Mouse (Mus musculus) megakaryocyte-erythroid progenitor cell, adult 5-6 weeks (primary cell): ENCODE data around the gene Psmc3. TPM values are rescaled to one million over a fixed set of nuclear protein-coding genes. Genes with fewer than 3 reads are reported as not detected.
"Not testable (repeated sequence)": the region's sequence is repeated elsewhere in the genome, so short reads cannot be mapped to it uniquely, and the experiment has no call there.

ENCODE experiments used
- ATAC-seq: replicated peaks from 2 replicates; pipeline ENCODE4 v1.8.0; 2016; ENCODE audit warnings: mild to moderate bottlenecking, inconsistent platforms; ENCODE audit not compliant: severe bottlenecking, poor library complexity, low FRiP score, low TSS enrichment
- total RNA-seq, 2 experiments: library from RNA; stranded (forward) in 1 of 2; stranded (reverse) in 1 of 2; fragments of 200-1000, 215-1000 nt in 1 of 2; fragments of >200 nt in 1 of 2; fragmentation: Nextera tagmentation in 1 of 2; gene quantifications; 2 replicates each; pipeline ENCODE4 v1.2.3; 2014 to 2017

Gene Psmc3
- total RNA-seq, 2 experiments from 2014 or later, result 200 to 355 TPM

DNA sequence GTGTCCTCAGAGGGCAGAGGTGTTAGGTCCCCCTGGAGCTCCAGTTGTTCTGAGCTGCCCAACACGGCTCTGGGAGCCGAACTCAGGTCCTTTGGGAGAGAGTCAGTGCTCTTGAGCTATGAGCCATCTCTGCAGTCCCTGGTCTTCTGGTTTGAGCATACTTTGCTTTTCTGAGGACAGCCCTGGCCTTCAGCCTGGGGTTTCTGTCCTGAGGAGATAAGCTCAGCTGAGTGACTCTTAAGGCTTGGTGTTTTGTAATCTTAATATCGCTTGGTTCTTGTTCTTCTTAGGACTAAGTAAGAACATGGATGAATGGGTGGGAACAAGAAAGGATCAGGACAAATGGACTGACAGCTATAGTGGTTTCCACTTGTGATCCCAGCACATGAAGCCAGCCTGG is 54.3 kb downstream of the Psmc3 start:
- peak; percentile 64 for ATAC-seq

GRCm38 (mm10) chr2:91109241-91109640 is 55.4 kb downstream of the Psmc3 start:
- ATAC-seq, result no peak

DNA sequence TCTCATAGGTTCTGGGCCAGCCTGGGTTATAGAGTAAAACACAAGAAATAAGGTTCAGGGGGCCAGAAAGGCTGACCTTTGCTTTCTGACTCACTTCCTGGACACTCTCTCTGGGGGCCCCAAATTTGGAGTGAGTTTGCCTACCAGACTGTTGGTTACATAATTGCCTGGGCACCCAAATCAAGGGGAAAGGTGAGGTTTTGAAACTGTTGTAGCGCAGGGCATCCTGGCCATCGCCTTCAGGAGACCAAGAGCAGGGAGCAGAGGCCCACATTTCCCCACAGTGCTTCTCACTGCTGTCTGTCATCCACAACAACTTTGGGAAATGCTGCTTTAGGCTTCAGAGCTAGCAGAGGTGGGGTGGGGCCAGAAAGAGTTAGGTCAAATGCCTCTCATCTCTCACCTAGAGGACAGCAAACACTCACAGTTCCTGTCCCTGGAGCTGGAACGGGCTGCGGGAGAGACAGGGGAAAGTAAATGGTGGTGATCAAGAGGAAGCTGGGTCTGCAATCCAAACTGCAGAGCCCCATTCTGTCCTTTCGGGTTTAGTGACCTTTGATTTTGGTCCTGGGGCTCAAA is 56.1 kb downstream of the Psmc3 start:
- ATAC-seq, result no peak

- no peak for ATAC-seq
These were observed 56.6 kb downstream of the Psmc3 start for GRCm38 (mm10) chr2:91110429-91110828.

- ATAC-seq, result not testable (repeated sequence)
These were observed 58.0 kb downstream of the Psmc3 start for GRCm38 (mm10) chr2:91111832-91112231.

GRCm38 (mm10) chr2:91112491-91112890 is 58.7 kb downstream of the Psmc3 start:
- no peak for ATAC-seq

- ATAC-seq, result no peak
These were observed 59.5 kb downstream of the Psmc3 start for GRCm38 (mm10) chr2:91113334-91113733.

DNA sequence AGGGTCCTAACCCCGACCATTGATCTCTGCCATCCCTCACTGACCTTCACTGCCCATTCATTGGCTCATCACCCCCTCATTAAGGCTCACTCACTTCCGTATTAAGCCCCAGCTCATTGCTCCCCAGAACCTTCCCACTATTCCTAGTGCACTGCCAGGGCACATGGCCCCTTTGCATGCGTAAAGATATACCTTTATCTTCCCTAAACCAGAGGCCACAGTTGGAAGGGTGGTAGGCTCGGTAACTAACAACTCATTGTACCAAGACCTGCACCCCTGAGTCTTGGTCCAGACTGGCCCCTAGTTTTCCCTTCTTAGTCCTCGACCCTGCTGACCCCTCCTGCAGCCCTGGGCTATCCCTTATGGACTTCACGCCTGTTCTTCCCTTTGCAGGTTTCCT is 60.0 kb downstream of the Psmc3 start:
- no peak for ATAC-seq

DNA sequence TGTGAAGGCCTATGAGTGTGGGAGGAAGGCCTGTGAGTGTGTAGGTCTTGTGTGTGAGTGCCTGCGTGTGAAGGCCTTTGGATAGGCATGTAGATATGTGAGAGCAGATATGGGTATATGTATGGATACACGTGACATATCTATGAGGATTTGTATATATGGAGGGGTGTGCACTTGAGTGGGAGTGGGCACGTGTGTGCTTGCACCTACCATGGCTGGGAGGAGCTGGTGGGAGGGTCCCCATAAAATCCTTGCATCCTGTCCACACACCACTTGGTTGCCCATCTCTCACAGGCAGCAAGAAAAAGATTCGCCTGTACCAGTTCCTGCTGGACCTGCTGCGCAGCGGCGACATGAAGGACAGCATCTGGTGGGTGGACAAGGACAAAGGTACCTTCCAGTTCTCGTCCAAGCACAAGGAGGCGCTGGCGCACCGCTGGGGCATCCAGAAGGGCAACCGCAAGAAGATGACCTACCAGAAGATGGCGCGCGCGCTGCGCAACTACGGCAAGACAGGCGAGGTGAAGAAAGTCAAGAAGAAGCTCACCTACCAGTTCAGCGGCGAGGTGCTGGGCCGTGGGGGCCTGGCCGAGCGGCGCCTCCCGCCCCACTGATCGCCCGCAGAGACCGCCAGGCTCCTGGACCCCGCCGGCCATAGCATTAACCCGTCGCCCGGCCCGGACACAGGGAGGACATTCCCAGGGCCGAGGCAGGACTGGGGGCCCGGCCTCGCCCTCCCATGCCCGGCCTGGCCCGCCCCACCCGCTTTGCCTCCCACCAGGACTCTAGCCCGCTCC is 61.2 kb downstream of the Psmc3 start:
- peak; percentile 53; the same call in 1 of the 2 replicates for ATAC-seq

DNA sequence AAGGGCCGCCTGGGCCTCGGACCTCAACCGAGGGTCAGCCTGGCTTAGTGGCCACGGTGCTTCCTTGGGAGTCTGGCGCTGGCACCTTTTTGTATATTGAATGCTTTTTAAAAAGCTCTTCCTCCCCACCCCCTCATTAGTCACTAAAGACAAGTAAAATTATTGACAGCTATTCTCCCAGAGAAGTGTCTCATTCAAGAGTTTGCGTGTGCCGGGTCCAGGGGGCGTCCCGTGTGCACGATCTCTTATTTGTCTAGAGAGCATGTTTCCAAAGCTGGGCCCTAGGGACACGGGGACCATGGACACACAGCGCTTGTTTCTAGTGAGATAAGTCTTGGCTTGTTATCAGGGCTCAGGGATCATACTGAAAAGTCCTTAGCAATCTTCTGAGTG is 61.8 kb downstream of the Psmc3 start:
- no peak for ATAC-seq

Other genes with a start within 250 kb of the Psmc3 start
- 145 and 167 TPM in 2 replicates for gene Mtch2, start 206.9 kb upstream of the Psmc3 start, total RNA-seq (2014; fragmentation: Nextera tagmentation)
- gene Mtch2, start 206.9 kb upstream of the Psmc3 start, total RNA-seq (2017), result 159 and 166 TPM in 2 replicates
- not detected in 2 replicates for gene C1qtnf4, start 168.1 kb upstream of the Psmc3 start, total RNA-seq (2014; fragmentation: Nextera tagmentation)
- not detected in 2 replicates for gene C1qtnf4, start 168.1 kb upstream of the Psmc3 start, total RNA-seq (2017)
- gene Kbtbd4, start 149.3 kb upstream of the Psmc3 start, total RNA-seq (2014; fragmentation: Nextera tagmentation), result 14.3 and 18.7 TPM in 2 replicates
- gene Kbtbd4, start 149.3 kb upstream of the Psmc3 start, total RNA-seq (2017), result 28.6 and 32.0 TPM in 2 replicates
- gene Ndufs3, start 149.2 kb upstream of the Psmc3 start, total RNA-seq (2014; fragmentation: Nextera tagmentation), result 200 and 247 TPM in 2 replicates
- 96.1 and 109 TPM in 2 replicates for gene Ndufs3, start 149.2 kb upstream of the Psmc3 start, total RNA-seq (2017)
- 82.1 and 92.9 TPM in 2 replicates for gene Celf1, start 113.6 kb upstream of the Psmc3 start, total RNA-seq (2014; fragmentation: Nextera tagmentation)
- 57.9 and 75.2 TPM in 2 replicates for gene Celf1, start 113.6 kb upstream of the Psmc3 start, total RNA-seq (2017)
- not detected in 2 replicates for gene Rapsn, start 18.4 kb upstream of the Psmc3 start, total RNA-seq (2014; fragmentation: Nextera tagmentation)
- gene Rapsn, start 18.4 kb upstream of the Psmc3 start, total RNA-seq (2017), result 0.80 TPM in 1 of 2 replicates, not detected in the other
- gene Slc39a13, start 16.4 kb downstream of the Psmc3 start, total RNA-seq (2014; fragmentation: Nextera tagmentation), result 18.9 and 21.3 TPM in 2 replicates
- gene Slc39a13, start 16.4 kb downstream of the Psmc3 start, total RNA-seq (2017), result 6.4 and 10.6 TPM in 2 replicates
- 5.9 and 10.4 TPM in 2 replicates for gene Spi1, start 28.4 kb downstream of the Psmc3 start, total RNA-seq (2014; fragmentation: Nextera tagmentation)
- 3.7 and 8.8 TPM in 2 replicates for gene Spi1, start 28.4 kb downstream of the Psmc3 start, total RNA-seq (2017)
- gene Mybpc3, start 64.1 kb downstream of the Psmc3 start, total RNA-seq (2014; fragmentation: Nextera tagmentation), result not detected in 2 replicates
- gene Mybpc3, start 64.1 kb downstream of the Psmc3 start, total RNA-seq (2017), result 0.42 TPM in 1 of 2 replicates, not detected in the other
- 35.5 and 48.2 TPM in 2 replicates for gene Madd, start 129.8 kb downstream of the Psmc3 start, total RNA-seq (2014; fragmentation: Nextera tagmentation)
- 21.9 and 26.1 TPM in 2 replicates for gene Madd, start 129.8 kb downstream of the Psmc3 start, total RNA-seq (2017)
- 1.5 TPM in 1 of 2 replicates, not detected in the other for gene Nr1h3, start 148.8 kb downstream of the Psmc3 start, total RNA-seq (2014; fragmentation: Nextera tagmentation)
- not detected in 2 replicates for gene Nr1h3, start 148.8 kb downstream of the Psmc3 start, total RNA-seq (2017)
- 10.9 and 11.4 TPM in 2 replicates for gene Acp2, start 148.9 kb downstream of the Psmc3 start, total RNA-seq (2014; fragmentation: Nextera tagmentation)
- 8.8 and 21.9 TPM in 2 replicates for gene Acp2, start 148.9 kb downstream of the Psmc3 start, total RNA-seq (2017)
- gene Ddb2, start 183.0 kb downstream of the Psmc3 start, total RNA-seq (2014; fragmentation: Nextera tagmentation), result 16.9 and 32.3 TPM in 2 replicates
- 7.8 and 10.3 TPM in 2 replicates for gene Ddb2, start 183.0 kb downstream of the Psmc3 start, total RNA-seq (2017)
- 0.25 TPM in 1 of 2 replicates, not detected in the other for gene Pacsin3, start 201.9 kb downstream of the Psmc3 start, total RNA-seq (2014; fragmentation: Nextera tagmentation)
- gene Pacsin3, start 201.9 kb downstream of the Psmc3 start, total RNA-seq (2017), result not detected in 2 replicates
- 49.6 and 63.7 TPM in 2 replicates for gene Arfgap2, start 211.0 kb downstream of the Psmc3 start, total RNA-seq (2014; fragmentation: Nextera tagmentation)
- 30.9 and 37.1 TPM in 2 replicates for gene Arfgap2, start 211.0 kb downstream of the Psmc3 start, total RNA-seq (2017)